Mouse (Mus musculus) kidney, embryonic 15.5 days (tissue): ENCODE data around the gene Plscr1. TPM values are rescaled to one million over a fixed set of nuclear protein-coding genes. Genes with fewer than 3 reads are reported as not detected.

Experiments
- ATAC-seq: fragments of 200-750 bp; cut with Nextera tagmentation; replicated peaks from 2 replicates; pipeline ENCODE4 v1.8.0; 2017; ENCODE audit warnings: moderate TSS enrichment; ENCODE audit not compliant: low FRiP score
- H3K27ac ChIP-seq: fragments of 300-500 bp; sonication (generic); 2 replicates; pipeline ENCODE4 v1.5.1; 2015; ENCODE audit warnings: mild to moderate bottlenecking, inconsistent platforms
- H3K27me3 ChIP-seq: fragments of 300-500 bp; sonication (generic); 2 replicates; pipeline ENCODE4 v1.6.1; 2015; ENCODE audit warnings: inconsistent platforms
- H3K36me3 ChIP-seq: fragments of 300-500 bp; sonication (generic); 2 replicates; pipeline ENCODE4 v1.6.1; 2015; ENCODE audit warnings: inconsistent platforms
- H3K4me1 ChIP-seq: fragments of 300-500 bp; sonication (generic); 2 replicates; pipeline ENCODE4 v1.6.1; 2015; ENCODE audit warnings: inconsistent platforms
- H3K4me2 ChIP-seq: fragments of 300-500 bp; sonication (generic); 2 replicates; pipeline ENCODE4 v1.6.1; 2015; ENCODE audit warnings: moderate library complexity, mild to moderate bottlenecking, inconsistent platforms
- H3K4me3 ChIP-seq: fragments of 300-500 bp; sonication (generic); replicated peaks from 2 replicates; pipeline ENCODE4 v1.5.1; 2015; ENCODE audit warnings: mild to moderate bottlenecking, inconsistent platforms
- H3K9ac ChIP-seq: fragments of 300-500 bp; sonication (generic); 2 replicates; pipeline ENCODE4 v1.6.1; 2015; ENCODE audit warnings: mild to moderate bottlenecking, inconsistent platforms
- H3K9me3 ChIP-seq: fragments of 300-500 bp; sonication (generic); replicated peaks from 2 replicates; pipeline ENCODE4 v1.6.1; 2016; ENCODE audit warnings: inconsistent platforms
- WGBS: fragments of 180-500 bp; shearing (Covaris S2); methylation state at CpG from one replicate; pipeline ENCODE4 v1.1.7; 2015; ENCODE audit warnings: mixed read lengths; 5-methylcytosine and 5-hydroxymethylcytosine counted together
- polyA plus RNA-seq: library from polyadenylated mRNA; unstranded; fragments of >200 nt; fragmentation: Nextera tagmentation; extraction: Ambion mirVana; gene quantifications from 2 replicates; pipeline ENCODE4 v1.2.1, GENCODE M21; 2015

The Plscr1 gene
- polyA plus RNA-seq, 1 experiment from 2014 or later = 74.6 TPM

GRCm38 (mm10) chr9:92289675-92290074 lies 40.1 kb downstream of the Plscr1 start:
- 64% methylated on average over 3 of the region's 3 CpGs for WGBS
- no peak overlapping the region for H3K4me2 ChIP-seq
- no peak overlapping the region for H3K9ac ChIP-seq
- H3K27ac ChIP-seq = no peak overlapping the region
- H3K27me3 ChIP-seq = no peaks in the 10 kb centered on the region
- H3K4me3 ChIP-seq = no peak overlapping the region
- no peaks in the 10 kb centered on the region for H3K36me3 ChIP-seq
- no peaks in the 10 kb centered on the region for H3K9me3 ChIP-seq
- H3K4me1 ChIP-seq = peaks cover 9% of the 10 kb centered on the region
- no peak for ATAC-seq

GRCm38 (mm10) chr9:92292169-92292568 lies 42.6 kb downstream of the Plscr1 start:
- H3K36me3 ChIP-seq = no peaks in the 10 kb centered on the region

GRCm38 (mm10) chr9:92292922-92293321 lies 43.4 kb downstream of the Plscr1 start:
- no peak overlapping the region for H3K4me3 ChIP-seq
- no peaks in the 10 kb centered on the region for H3K27me3 ChIP-seq
- no peak for ATAC-seq
- H3K9me3 ChIP-seq = no peaks in the 10 kb centered on the region
- no peaks in the 10 kb centered on the region for H3K36me3 ChIP-seq
- peaks cover 9% of the 10 kb centered on the region for H3K4me1 ChIP-seq
- H3K4me2 ChIP-seq = no peak overlapping the region
- H3K27ac ChIP-seq = peak overlapping the region; percentile 67
- 26% methylated on average over 3 of the region's 3 CpGs for WGBS
- no peak overlapping the region for H3K9ac ChIP-seq

More at GRCm38 (mm10) chr9:92292169-92292568, 42.6 kb downstream of the Plscr1 start:
- ATAC-seq = peak; percentile 98
- H3K9me3 ChIP-seq = no peaks in the 10 kb centered on the region
- no peaks in the 10 kb centered on the region for H3K27me3 ChIP-seq
- 31% methylated on average over 2 of the region's 2 CpGs for WGBS
- H3K4me2 ChIP-seq = no peak overlapping the region
- peak overlapping the region; percentile 67; the same call in 1 of the 2 replicates for H3K27ac ChIP-seq
- no peak overlapping the region for H3K9ac ChIP-seq
- peaks cover 9% of the 10 kb centered on the region for H3K4me1 ChIP-seq
- no peak overlapping the region for H3K4me3 ChIP-seq

- WGBS = 79% methylated on average over 2 of the region's 2 CpGs
- Histone ChIP-seq H3K4me2 (no peak overlapping the region), H3K4me3 (no peak overlapping the region), H3K9me3 (no peaks in the 10 kb centered on the region), H3K4me1 (peaks cover 12% of the 10 kb centered on the region), H3K27ac (no peak overlapping the region), H3K9ac (no peak overlapping the region), H3K27me3 (no peaks in the 10 kb centered on the region), H3K36me3 (no peaks in the 10 kb centered on the region)
- no peak for ATAC-seq
Observed at GRCm38 (mm10) chr9:92293560-92294548, 44.3 kb downstream of the Plscr1 start.

- Histone ChIP-seq H3K9ac (no peak overlapping the region), H3K27ac (peak overlapping the region; percentile 48), H3K4me3 (no peak overlapping the region)
Observed at GRCm38 (mm10) chr9:92298288-92298687, 48.7 kb downstream of the Plscr1 start.

GRCm38 (mm10) chr9:92301213-92301612 lies 51.7 kb downstream of the Plscr1 start:
- Histone ChIP-seq H3K4me2 (no peak overlapping the region), H3K36me3 (no peaks in the 10 kb centered on the region), H3K27ac (no peak overlapping the region), H3K9me3 (no peaks in the 10 kb centered on the region), H3K27me3 (no peaks in the 10 kb centered on the region), H3K4me3 (no peak overlapping the region), H3K4me1 (peaks cover 11% of the 10 kb centered on the region), H3K9ac (no peak overlapping the region)
- ATAC-seq = no peak
- 56% methylated on average over 3 of the region's 3 CpGs for WGBS

More at GRCm38 (mm10) chr9:92298288-92298687, 48.7 kb downstream of the Plscr1 start:
- Histone ChIP-seq H3K4me2 (no peak overlapping the region), H3K27me3 (no peaks in the 10 kb centered on the region), H3K36me3 (no peaks in the 10 kb centered on the region), H3K4me1 (peaks cover 3% of the 10 kb centered on the region; the same call in 1 of the 2 replicates), H3K9me3 (no peaks in the 10 kb centered on the region)
- peak; percentile 55 for ATAC-seq
- WGBS = 47% methylated on average over 1 of the region's 1 CpGs

GRCm38 (mm10) chr9:92305075-92305474 lies 55.5 kb downstream of the Plscr1 start:
- WGBS = 38% methylated on average over 8 of the region's 8 CpGs
- peak; percentile 83 for ATAC-seq
- peak overlapping the region; percentile 20; the same call in 1 of the 2 replicates for H3K27ac ChIP-seq
- H3K4me3 ChIP-seq = no peak overlapping the region
- peaks cover 10% of the 10 kb centered on the region; the same call in 1 of the 2 replicates for H3K4me1 ChIP-seq
- no peak overlapping the region for H3K4me2 ChIP-seq
- H3K36me3 ChIP-seq = no peaks in the 10 kb centered on the region
- H3K9me3 ChIP-seq = no peaks in the 10 kb centered on the region
- no peaks in the 10 kb centered on the region for H3K27me3 ChIP-seq
- no peak overlapping the region for H3K9ac ChIP-seq

GRCm38 (mm10) chr9:92305620-92306220 lies 56.2 kb downstream of the Plscr1 start:
- Histone ChIP-seq H3K9ac (no peak overlapping the region), H3K4me2 (no peak overlapping the region), H3K27me3 (no peaks in the 10 kb centered on the region), H3K9me3 (no peaks in the 10 kb centered on the region), H3K4me3 (no peak overlapping the region), H3K27ac (peak overlapping the region; percentile 20; the same call in 1 of the 2 replicates), H3K36me3 (no peaks in the 10 kb centered on the region), H3K4me1 (peaks cover 10% of the 10 kb centered on the region; the same call in 1 of the 2 replicates)
- WGBS = 76% methylated on average over 8 of the region's 8 CpGs
- 0 out of 2 replicates have a peak, but pooled peaks have one; percentile 22 for ATAC-seq

- H3K9ac ChIP-seq = no peak within 1 kb of the TSS
- no peak within 1 kb of the TSS for H3K27ac ChIP-seq
- no peak for ATAC-seq
- H3K4me3 ChIP-seq = no peak within 1 kb of the TSS
- 86% methylated on average over 1 of the region's 1 CpGs for WGBS
- no peaks in the 10 kb centered on the region for H3K36me3 ChIP-seq
- H3K27me3 ChIP-seq = no peaks in the 10 kb centered on the region
- H3K4me2 ChIP-seq = no peak within 1 kb of the TSS
- H3K9me3 ChIP-seq = no peaks in the 10 kb centered on the region
- peaks cover 10% of the 10 kb centered on the region; the same call in 1 of the 2 replicates for H3K4me1 ChIP-seq
Observed at GRCm38 (mm10) chr9:92309077-92309476, 59.5 kb downstream of the Plscr1 start, which contains the start of gene 1700057G04Rik. TSS of gene 1700057G04Rik (plus strand) at chr9:92309377.

- WGBS = 70% methylated on average over 3 of the region's 3 CpGs
- ATAC-seq = no peak
Observed at GRCm38 (mm10) chr9:92316791-92317190, 67.2 kb downstream of the Plscr1 start.

More at GRCm38 (mm10) chr9:92316791-92317190, 67.2 kb downstream of the Plscr1 start:
- H3K4me1 ChIP-seq = no peaks in the 10 kb centered on the region
- H3K4me2 ChIP-seq = no peak overlapping the region
- no peak overlapping the region for H3K9ac ChIP-seq
- H3K9me3 ChIP-seq = no peaks in the 10 kb centered on the region
- no peaks in the 10 kb centered on the region for H3K27me3 ChIP-seq
- no peak overlapping the region for H3K4me3 ChIP-seq
- no peak overlapping the region for H3K27ac ChIP-seq
- H3K36me3 ChIP-seq = no peaks in the 10 kb centered on the region
